Mouse (Mus musculus) liver, postnatal 0 days (tissue): ENCODE results near the gene Hormad2. TPM values are rescaled to one million over a fixed set of nuclear protein-coding genes. Genes with fewer than 3 reads are reported as not detected.

Source experiments
- ATAC-seq: fragments of 200-750 bp; cut with Nextera tagmentation; 2 replicates; pipeline ENCODE4 v1.8.0; 2017; ENCODE audit warnings: mild to moderate bottlenecking, moderate library complexity
- DNase-seq: peaks from one replicate; pipeline ENCODE4 v3.0.0-alpha.2; 2016
- H3K27ac ChIP-seq: fragments of 300-500 bp; sonication (generic); 2 replicates; pipeline ENCODE4 v1.5.1; 2014; ENCODE audit warnings: antibody characterized with exemption, moderate library complexity, mild to moderate bottlenecking, low read depth
- H3K27me3 ChIP-seq: fragments of 300-500 bp; sonication (generic); 2 replicates; pipeline ENCODE4 v1.6.1; 2014; ENCODE audit warnings: low read length, control low read depth, mixed read lengths; ENCODE audit not compliant: insufficient read depth
- H3K36me3 ChIP-seq: fragments of 300-500 bp; sonication (generic); replicated peaks from 2 replicates; pipeline ENCODE4 v1.6.1; 2014; ENCODE audit warnings: mild to moderate bottlenecking, control low read depth, low read length, moderate library complexity, mixed read lengths; ENCODE audit not compliant: insufficient read depth
- H3K4me1 ChIP-seq: fragments of 300-500 bp; sonication (generic); 2 replicates; pipeline ENCODE4 v1.6.1; 2014; ENCODE audit warnings: antibody characterized with exemption, mild to moderate bottlenecking, control low read depth; ENCODE audit not compliant: insufficient read depth
- H3K4me2 ChIP-seq: fragments of 300-500 bp; sonication (generic); 2 replicates; pipeline ENCODE4 v1.6.1; 2014; ENCODE audit warnings: low read depth, mild to moderate bottlenecking, low read length, moderate library complexity, mixed read lengths
- H3K4me3 ChIP-seq: fragments of 300-500 bp; sonication (generic); 2 replicates; pipeline ENCODE4 v1.5.1; 2014; ENCODE audit warnings: low read depth, low read length
- H3K9ac ChIP-seq: fragments of 300-500 bp; sonication (generic); replicated peaks from 2 replicates; pipeline ENCODE4 v1.6.1; 2014; ENCODE audit warnings: mild to moderate bottlenecking, moderate library complexity
- H3K9me3 ChIP-seq: fragments of 300-500 bp; sonication (generic); 2 replicates; pipeline ENCODE4 v1.6.1; 2016; ENCODE audit warnings: mild to moderate bottlenecking, control low read depth, low read length, mixed read lengths
- CTCF ChIP-seq: sonication (generic); IDR thresholded peaks from 2 replicates; pipeline ENCODE4 v1.5.1; 2016; ENCODE audit warnings: antibody characterized with exemption, low read depth
- EP300 ChIP-seq: IDR thresholded peaks from 2 replicates; pipeline ENCODE4 v1.6.1; 2016; ENCODE audit warnings: antibody characterized with exemption, low read depth, mild to moderate bottlenecking
- WGBS: fragments of 180-500 bp; shearing (Covaris S2); extraction: QIAGEN DNeasy Blood & Tissue Kit; methylation state at CpG from one replicate; pipeline ENCODE4 v1.1.7; 2014; ENCODE audit not compliant: insufficient replicate concordance; 5-methylcytosine and 5-hydroxymethylcytosine counted together
- polyA plus RNA-seq: library from polyadenylated mRNA; unstranded; fragments of >200 nt; fragmentation: Nextera tagmentation; extraction: Ambion mirVana; gene quantifications from 2 replicates; pipeline ENCODE4 v1.2.1, GENCODE M21; 2015

Hormad2 gene
- polyA plus RNA-seq, 1 experiment from 2014 or later = 0.29 TPM

- 47% methylated on average over 4 of the region's 4 CpGs for WGBS
- no peak overlapping the region for H3K4me3 ChIP-seq
- H3K4me2 ChIP-seq = no peak overlapping the region
- no peaks in the 10 kb centered on the region for H3K4me1 ChIP-seq
- H3K27me3 ChIP-seq = no peaks in the 10 kb centered on the region
- H3K27ac ChIP-seq = no peak overlapping the region
- ATAC-seq (no peak), DNase-seq (no peak)
- H3K9me3 ChIP-seq = no peaks in the 10 kb centered on the region
- TF ChIP-seq EP300 (no peak), CTCF (no peak)
- no peak overlapping the region for H3K9ac ChIP-seq
- H3K36me3 ChIP-seq = no peaks in the 10 kb centered on the region
Measured at GRCm38 (mm10) chr11:4379857-4380256, 61.0 kb downstream of the Hormad2 start.

GRCm38 (mm10) chr11:4366389-4366788 lies 74.5 kb downstream of the Hormad2 start:
- Histone ChIP-seq H3K27me3 (no peaks in the 10 kb centered on the region), H3K9ac (no peak overlapping the region), H3K27ac (no peak overlapping the region), H3K4me2 (no peak overlapping the region), H3K4me3 (no peak overlapping the region), H3K4me1 (no peaks in the 10 kb centered on the region), H3K9me3 (no peaks in the 10 kb centered on the region), H3K36me3 (no peaks in the 10 kb centered on the region)
- 67% methylated on average over 4 of the region's 4 CpGs for WGBS
- ATAC-seq (no peak), DNase-seq (no peak)
- TF ChIP-seq EP300 (no peak), CTCF (no peak)

GRCm38 (mm10) chr11:4355430-4355829 lies 85.5 kb downstream of the Hormad2 start:
- WGBS = 48% methylated on average over 5 of the region's 5 CpGs
- Histone ChIP-seq H3K4me3 (no peak overlapping the region), H3K4me1 (no peaks in the 10 kb centered on the region), H3K9ac (no peak overlapping the region), H3K9me3 (no peaks in the 10 kb centered on the region), H3K27ac (no peak overlapping the region), H3K36me3 (no peaks in the 10 kb centered on the region), H3K4me2 (no peak overlapping the region), H3K27me3 (no peaks in the 10 kb centered on the region)
- no peak for TF ChIP-seq CTCF
- TF ChIP-seq EP300 = no peak
- ATAC-seq (no peak), DNase-seq (no peak)

- Histone ChIP-seq H3K27ac (no peak overlapping the region), H3K9ac (no peak overlapping the region), H3K36me3 (no peaks in the 10 kb centered on the region), H3K9me3 (no peaks in the 10 kb centered on the region), H3K4me2 (no peak overlapping the region), H3K4me3 (no peak overlapping the region), H3K27me3 (no peaks in the 10 kb centered on the region), H3K4me1 (no peaks in the 10 kb centered on the region)
- WGBS = 70% methylated on average over 3 of the region's 3 CpGs
- DNase-seq (no peak), ATAC-seq (no peak)
- no peak for TF ChIP-seq EP300
- TF ChIP-seq CTCF = no peak
Measured at GRCm38 (mm10) chr11:4352637-4353036, 88.3 kb downstream of the Hormad2 start.

- Histone ChIP-seq H3K9ac (no peak overlapping the region), H3K27ac (no peak overlapping the region), H3K4me2 (no peak overlapping the region), H3K9me3 (no peaks in the 10 kb centered on the region), H3K4me1 (no peaks in the 10 kb centered on the region), H3K27me3 (no peaks in the 10 kb centered on the region), H3K4me3 (no peak overlapping the region), H3K36me3 (no peaks in the 10 kb centered on the region)
- no peak for ATAC-seq
- TF ChIP-seq EP300 (no peak), CTCF (no peak)
- WGBS = 32% methylated on average over 4 of the region's 4 CpGs
- no peak for DNase-seq
Measured at GRCm38 (mm10) chr11:4343926-4344325, 97.0 kb downstream of the Hormad2 start.

GRCm38 (mm10) chr11:4342027-4342426 lies 98.9 kb downstream of the Hormad2 start:
- no peak overlapping the region for H3K9ac ChIP-seq
- 70% methylated on average over 7 of the region's 7 CpGs for WGBS
- ATAC-seq = no peak

More at GRCm38 (mm10) chr11:4342027-4342426, 98.9 kb downstream of the Hormad2 start:
- no peak for TF ChIP-seq CTCF
- Histone ChIP-seq H3K36me3 (no peaks in the 10 kb centered on the region), H3K4me1 (no peaks in the 10 kb centered on the region), H3K4me3 (no peak overlapping the region), H3K9me3 (no peaks in the 10 kb centered on the region), H3K27me3 (no peaks in the 10 kb centered on the region), H3K27ac (no peak overlapping the region), H3K4me2 (no peak overlapping the region)
- DNase-seq = no peak
